Mouse (Mus musculus) right cerebral cortex, postnatal 14 days (tissue): Measurements from ENCODE around the gene Tmem171.

Source experiments
- DNase-seq: peaks from one replicate; pipeline ENCODE4 v3.0.0; 2022

The Tmem171 gene

DNA sequence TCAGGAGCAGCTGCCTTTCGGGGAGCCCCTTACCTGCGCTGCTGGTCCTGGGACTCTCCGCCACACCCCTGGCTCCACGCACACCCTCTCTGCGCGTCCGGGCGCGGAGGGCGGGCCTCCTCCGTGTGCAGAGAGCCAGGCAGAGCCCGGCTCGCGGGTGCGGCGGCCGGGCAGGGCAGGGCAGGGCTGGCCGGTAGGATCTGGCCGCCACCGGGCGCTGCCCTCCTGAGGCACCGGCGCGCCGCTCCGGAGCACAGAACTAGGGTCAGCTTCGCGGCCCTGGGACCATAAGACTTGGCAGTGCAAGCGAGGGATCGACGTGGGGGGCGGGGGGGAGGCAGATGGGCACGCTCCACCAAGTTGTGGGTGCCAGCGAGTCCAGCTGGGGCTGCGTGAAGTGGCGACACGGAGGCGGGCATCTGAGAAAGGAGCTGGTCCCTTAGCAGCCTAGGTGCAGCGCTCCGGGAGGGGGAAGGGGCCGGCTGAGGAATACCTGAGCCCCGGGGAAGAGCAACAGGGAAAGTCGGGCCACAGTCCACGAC lies at the start of gene Tmem171:
Tmem171 (minus strand) TSS at position 62 of the 542 bp plus-strand sequence.
- DNase-seq = peak; percentile 36

DNA sequence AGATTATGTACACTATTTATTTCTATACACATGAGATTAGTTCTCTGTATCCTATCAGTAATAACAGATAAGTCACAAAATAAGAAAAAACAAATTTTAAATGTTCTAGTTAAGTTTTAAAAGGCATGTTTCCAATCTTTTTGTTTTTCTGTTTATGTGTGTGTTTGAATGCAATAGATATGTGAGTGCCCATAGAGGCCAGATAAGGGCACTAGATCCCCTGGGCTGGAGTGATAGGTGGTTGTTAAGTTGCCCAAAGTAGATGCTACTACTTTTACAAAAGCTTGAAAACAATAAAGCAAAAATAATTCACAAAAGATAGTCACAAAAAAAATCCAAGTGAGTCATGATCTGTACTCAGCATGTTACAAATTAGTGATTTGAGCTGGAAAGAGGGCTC lies 49.2 kb upstream of the Tmem171 start:
- no peak for DNase-seq

GRCm38 (mm10) chr13:98743214-98743613 lies 48.6 kb upstream of the Tmem171 start:
- no peak for DNase-seq

GRCm38 (mm10) chr13:98738213-98738612 lies 43.6 kb upstream of the Tmem171 start:
- no peak for DNase-seq

DNA sequence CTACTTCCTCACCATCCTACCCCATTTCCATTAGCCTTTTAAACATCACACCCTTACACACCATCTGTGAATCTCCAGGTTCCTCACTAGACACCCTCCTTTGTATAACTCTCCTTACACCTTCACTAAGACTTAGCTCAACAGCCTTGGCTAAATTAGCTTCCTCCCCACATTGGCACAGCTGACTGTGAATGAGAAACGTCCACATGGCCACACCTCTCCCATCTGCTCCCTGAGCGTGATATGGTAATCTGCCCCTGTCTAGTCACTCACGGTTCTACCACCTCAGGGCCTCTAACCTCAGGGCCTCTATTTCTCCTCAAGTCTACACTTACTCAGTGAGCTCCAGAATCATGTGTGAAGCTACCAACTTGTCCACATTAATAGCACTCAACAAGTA lies 38.7 kb upstream of the Tmem171 start:
- DNase-seq = no peak

DNA sequence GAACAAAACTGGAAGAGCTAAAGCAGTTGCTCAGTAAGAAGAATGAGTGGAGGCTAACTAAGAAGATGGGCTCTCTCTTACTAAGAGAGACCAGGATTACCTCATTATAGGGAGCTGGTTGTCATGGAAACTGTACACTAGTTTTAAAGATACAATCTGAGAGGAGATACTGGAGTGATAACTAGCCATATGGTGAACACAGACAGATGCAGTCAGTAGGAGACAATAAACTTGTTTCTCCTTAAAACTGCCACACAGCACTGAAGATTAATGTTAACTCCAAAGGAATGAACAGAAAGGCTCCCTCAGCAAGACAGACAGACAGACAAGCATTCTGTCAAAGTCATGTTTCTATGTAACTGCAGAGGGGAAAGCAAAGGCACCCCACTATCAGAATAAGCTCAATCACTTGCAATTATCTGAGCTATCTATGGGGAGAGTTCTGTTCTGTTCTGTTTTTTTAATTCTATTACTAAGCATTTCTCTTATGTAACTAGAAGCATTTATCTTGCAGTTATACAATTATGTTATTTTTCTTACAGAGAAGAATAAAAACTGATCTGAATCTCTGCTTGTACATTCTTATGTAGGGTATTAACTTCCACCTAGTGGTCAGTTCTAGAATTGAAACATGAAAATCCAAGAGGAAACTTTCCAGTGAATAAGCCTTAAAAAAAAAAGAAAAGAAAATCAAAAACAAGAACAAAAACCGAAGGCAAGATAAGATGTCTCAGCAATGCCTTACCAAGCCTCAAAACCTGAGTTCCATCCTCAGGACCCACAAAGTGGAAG lies 34.8 kb upstream of the Tmem171 start:
- no peak for DNase-seq

GRCm38 (mm10) chr13:98726494-98726893 lies 31.9 kb upstream of the Tmem171 start:
- no peak for DNase-seq

DNA sequence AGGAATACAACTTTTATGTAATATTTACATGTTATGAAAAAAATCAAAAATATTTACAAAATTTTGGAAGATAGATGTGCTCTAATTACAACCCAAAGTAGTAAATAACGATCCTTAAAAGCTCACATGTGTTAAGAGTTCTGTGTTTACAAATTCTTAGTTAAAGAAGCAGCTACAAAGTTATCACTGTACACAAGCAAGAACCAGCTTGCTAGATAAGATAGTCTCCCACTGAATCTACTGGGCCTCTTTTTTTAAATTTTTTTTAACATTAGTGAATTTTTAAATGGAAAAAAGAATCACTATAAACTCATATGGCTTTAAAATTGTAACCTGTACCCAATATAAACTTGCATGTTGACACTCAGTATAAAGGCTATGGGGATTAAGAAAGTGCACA lies 28.8 kb upstream of the Tmem171 start:
- DNase-seq = no peak

DNA sequence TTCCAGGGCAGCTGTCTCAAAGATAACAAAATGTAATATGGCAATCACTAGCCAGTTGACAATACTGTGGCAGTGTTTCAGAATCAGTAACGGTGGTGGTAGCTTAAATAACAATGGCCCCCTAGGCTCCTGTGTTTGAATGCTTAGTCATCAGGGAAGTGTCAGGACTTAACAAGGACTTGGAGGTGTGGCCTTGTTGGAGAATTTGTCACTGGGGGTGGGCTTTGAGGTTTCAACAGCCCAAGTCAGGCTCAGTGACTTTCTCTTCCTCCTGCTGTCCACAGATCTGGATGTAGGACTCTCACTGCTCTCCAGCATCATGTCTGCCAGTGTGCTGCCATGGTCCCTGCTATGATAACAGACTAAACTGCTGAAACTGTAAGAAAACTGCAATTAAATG lies 27.7 kb upstream of the Tmem171 start:
- DNase-seq = no peak

GRCm38 (mm10) chr13:98716176-98716575 lies 21.5 kb upstream of the Tmem171 start:
- no peak for DNase-seq

- DNase-seq = no peak
Observed at GRCm38 (mm10) chr13:98715443-98715990, 20.9 kb upstream of the Tmem171 start.

DNA sequence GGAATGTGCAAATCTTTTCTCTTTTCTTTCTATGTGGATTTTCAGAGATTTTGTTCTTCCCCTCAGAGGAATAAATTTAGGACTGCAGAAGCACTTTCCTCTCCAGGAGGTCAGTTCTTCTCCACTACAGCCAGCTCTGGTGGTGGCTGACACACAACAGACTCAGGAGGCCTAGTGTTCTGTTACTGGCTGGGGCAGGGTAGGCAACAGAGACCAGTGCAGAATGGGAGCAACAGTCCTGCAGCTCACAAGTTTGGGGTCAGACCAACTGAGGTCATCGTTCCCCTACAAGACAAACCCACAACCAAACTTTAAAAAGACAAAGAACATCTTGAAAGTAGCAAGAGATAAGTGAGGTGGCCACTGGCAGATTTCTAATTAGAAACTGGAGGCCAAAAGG lies 16.0 kb upstream of the Tmem171 start:
- no peak for DNase-seq

GRCm38 (mm10) chr13:98710236-98710635 lies 15.6 kb upstream of the Tmem171 start:
- no peak for DNase-seq

GRCm38 (mm10) chr13:98705501-98705900 lies 10.9 kb upstream of the Tmem171 start:
- no peak for DNase-seq

DNA sequence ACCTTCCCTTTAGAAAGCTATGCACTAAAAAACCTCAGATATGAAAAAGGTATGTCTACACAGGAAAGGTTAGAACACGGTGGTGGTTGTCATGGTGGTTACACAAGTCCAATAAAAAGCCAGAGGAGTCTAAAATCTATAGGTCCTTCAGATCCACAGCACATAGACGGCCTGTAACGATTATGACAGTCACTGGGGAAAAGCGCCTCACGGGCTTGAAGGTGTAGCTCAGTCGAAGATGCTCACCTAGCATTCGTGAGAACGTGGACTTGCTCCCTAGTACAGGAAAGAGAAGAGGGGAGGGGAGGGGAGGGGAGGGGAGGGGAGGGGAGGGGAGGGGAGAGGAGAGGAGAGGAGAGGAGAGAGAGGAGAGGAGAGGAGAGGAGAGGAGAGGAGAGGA lies 9.2 kb upstream of the Tmem171 start:
- DNase-seq = no peak

DNA sequence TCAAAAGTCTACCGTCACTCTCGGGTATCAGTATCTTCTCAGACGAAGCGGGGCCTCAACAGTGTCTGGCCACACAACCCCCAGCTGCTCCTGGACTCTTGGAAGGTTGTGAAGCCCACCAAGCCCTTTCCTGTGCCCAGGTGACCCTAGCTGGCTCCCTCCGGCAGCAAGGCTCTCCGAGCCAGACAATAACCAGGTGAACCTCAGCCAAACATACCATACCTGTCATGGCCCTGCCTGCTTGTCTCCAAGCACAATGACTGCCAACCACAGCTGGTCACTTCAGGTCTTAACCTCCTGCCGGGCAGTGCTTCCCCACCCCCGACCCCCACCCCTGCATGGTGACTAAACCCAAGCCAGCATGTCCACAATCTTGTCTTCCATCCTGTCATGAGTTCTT lies 7.7 kb upstream of the Tmem171 start:
- DNase-seq = no peak

- no peak for DNase-seq
Observed at GRCm38 (mm10) chr13:98701309-98701675, 6.7 kb upstream of the Tmem171 start.

DNA sequence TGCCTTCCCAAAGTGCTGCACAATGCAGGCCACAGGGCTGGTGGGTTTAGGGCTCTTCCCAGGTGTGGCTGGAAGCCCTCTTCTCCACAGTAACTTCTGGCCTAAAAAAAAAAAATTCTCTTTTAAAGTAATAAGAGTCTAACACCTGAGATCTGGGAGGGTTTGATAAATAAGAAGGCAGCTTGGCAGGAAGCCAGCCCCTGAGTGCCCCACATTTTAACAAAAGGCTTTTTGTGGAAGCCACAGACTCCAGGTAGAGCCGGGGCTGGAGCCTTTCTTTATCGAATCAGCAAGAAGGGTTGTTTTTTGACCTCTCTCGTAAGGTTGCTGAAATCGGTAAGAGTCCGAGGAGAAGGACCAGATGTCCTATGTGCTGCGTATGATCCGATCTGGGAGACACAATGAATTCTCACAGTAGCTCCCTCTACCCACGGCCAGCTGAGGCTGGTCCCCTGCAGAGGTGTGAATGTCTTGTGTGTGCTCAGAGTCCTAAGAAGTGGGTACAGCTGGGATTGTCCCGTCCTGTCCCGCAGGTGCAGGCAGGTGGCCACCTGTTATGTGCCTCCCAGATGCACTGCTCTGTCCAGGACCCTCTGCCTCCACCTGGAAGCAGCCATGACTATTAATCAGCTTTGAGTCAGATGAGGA lies 6.2 kb upstream of the Tmem171 start:
- DNase-seq = no peak

DNA sequence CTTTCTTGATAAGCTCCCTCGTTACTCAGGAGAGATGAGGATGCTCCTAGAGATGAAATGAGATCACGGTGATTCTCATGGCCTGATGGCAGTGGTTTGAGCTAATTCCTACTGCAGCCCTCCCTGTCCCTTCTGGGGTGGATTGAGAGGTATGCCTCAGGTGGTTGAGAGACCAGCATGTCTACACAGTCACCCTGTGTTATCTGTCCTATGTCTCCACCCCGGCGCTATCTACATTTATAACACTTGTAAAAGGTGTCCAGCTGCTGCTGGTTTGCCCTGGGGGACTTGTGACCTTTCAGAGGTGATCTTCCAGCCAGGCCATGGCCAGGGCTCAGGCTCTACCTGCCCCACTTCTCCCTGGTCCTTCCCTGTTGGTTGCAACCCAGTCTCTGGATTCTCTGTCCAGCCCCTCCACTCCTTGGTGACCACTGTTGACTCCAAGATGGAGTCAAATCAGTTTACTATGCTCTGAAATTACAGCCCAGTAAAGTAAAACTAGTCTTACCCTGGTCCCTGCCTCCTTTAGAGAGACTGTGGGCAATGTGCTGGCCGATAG lies 5.4 kb upstream of the Tmem171 start:
- no peak for DNase-seq

DNA sequence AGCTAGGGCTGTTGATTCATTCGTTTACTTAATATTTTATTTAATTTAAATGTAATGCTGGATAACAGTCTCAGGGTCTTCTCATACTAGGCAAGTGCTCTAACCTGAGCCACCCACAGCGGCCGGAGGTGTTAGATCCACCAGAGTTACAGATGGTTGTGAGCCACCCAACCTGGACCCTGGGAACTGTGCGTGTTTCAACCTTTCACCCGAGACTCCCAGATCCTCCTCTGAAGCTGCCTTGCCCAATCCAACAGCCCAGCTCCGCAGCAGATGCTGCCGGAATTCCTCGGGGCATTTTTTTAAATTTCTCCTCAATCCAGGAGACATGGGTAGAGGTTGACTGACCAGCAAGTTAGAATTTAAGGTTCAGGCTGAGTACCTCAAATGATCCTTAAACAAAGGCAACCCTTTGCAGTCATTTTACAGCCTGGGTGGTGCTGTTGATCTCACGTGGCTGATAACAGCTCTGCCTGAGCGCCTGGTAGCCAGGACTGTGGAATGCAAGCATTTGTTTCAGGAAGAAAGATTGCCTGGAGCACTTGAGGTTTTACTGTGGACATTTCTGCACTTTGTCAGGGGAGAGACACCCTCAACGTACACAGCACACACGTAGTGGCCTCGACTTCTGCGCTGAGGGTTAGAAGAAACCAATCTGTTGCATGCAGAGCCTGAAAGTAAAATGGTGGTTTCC lies 4.6 kb upstream of the Tmem171 start:
- DNase-seq = no peak

DNA sequence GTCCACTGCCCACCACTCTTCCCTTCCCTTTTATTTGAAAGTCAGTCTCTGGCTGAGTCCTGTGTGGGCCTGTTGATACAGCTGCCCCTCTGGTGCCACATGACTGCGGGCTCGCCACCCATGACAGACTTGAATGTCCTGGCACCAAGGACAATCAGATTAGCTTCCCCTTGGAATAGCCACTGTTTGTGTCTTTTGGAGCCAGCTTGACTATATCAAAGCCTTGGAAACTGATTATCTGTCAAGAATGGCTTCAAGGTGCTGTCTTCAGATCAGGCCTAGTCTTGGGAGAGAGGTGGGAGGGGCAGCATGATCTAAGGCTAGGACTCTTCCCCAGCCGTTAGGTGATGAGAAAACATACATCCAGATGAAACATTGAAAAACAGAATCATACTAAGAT lies 2.1 kb upstream of the Tmem171 start:
- DNase-seq = no peak

DNA sequence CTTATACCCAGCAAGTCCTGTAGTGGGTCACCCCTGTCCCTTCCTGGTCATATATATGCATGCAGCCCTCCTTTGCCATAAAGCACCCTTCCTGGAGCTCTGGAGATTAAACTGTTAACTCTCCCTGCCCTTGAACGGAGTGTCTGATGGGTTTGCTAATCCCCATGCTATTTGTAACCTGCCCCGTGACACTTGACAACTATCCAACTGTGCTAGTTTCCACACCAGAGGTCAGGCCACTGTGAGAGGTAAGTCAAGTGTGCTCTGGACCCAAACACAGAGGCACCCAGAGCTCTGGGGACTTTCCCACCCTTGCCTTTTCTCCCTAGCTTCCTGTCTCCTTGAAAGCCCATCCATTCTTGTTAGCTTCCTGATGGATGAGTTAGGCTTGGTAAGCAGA lies 912 bp upstream of the Tmem171 start:
- DNase-seq = no peak

DNA sequence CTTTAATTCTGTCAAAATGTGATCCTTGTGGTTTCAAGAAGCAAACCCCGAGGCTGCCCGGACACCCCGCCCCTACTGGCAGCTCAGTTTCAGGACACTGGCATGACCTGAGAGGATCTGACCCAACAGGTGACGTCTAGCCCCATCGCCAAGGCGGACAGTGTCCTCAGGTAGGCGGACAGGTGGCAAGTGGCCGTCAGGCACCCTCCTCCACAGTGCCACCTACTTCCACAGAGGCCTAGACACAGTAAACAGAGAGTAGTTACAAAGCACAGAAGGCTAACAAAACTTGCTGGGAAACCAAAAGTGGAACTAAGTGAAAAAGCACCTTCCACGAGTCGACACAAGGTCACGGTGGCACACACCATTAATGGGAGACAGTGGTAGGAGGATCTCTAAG lies 1.3 kb downstream of the Tmem171 start:
- no peak for DNase-seq
